In genomic region chr9:72862186-72862585, GRCm38 (mm10) we compare ENCODE assay signal across 24 mouse cellular contexts. TPM values are rescaled to one million over a fixed set of nuclear protein-coding genes. Genes with fewer than 3 reads are reported as not detected.
A peak's percentile ranks its signal among the peaks of the same experiment; 100 is the strongest.
DNase-seq lines count a peak whose midpoint lies in the region; ATAC-seq and TF ChIP-seq lines count a peak whose summit lies in the region.
"Had no signal": no experiment of that assay in that cellular context is flagged by ENCODE, and none has a peak within 500 bp of the region (broad histone marks: within the 10 kb centered on the region; RNA-seq: fewer than 3 reads in every experiment).

No protein-coding gene starts in this region.

- H3K27me3 ChIP-seq in hindbrain, postnatal 0 days (ENCODE audit: insufficient read depth, low read length), result no peaks in the 10 kb centered on the region
- H3K27me3 ChIP-seq: embryonic facial prominence, embryonic 13.5 days; embryonic facial prominence, embryonic 15.5 days had no signal

- H3K4me2 ChIP-seq in hindbrain, postnatal 0 days (ENCODE audit: low read depth, low read length), result no peak overlapping the region
- H3K4me2 ChIP-seq: embryonic facial prominence, embryonic 13.5 days; embryonic facial prominence, embryonic 15.5 days; forebrain, embryonic 12.5 days had no signal

- H3K9ac ChIP-seq in hindbrain, postnatal 0 days (replicated peaks; ENCODE audit: low read length), result no peak overlapping the region
- H3K9ac ChIP-seq: embryonic facial prominence, embryonic 13.5 days; embryonic facial prominence, embryonic 15.5 days; forebrain, embryonic 12.5 days had no signal

- peak; percentile 63 for DNase-seq in heart, adult 11 months
- no peak for DNase-seq in heart, postnatal 36 days
- peak; percentile 39 for DNase-seq in R1 (ENCODE audit: low read depth, low spot score)
- DNase-seq in ZHBTc4 (ENCODE audit: low read depth, low spot score), result peak; percentile 41
- DNase-seq in hindbrain, postnatal 0 days (ENCODE audit: low spot score), result no peak
- DNase-seq: adrenal gland, adult 2 months; adrenal gland, postnatal 10 days; adrenal gland, postnatal 25 days; cerebellum, adult 11 months; cerebellum, adult 18-20 months; cerebellum, adult 8-10 months; cerebellum, adult 9-11 months; cerebellum, postnatal 14 days; cerebellum, postnatal 36 days; embryo, embryonic 11 days had no signal

- H3K27ac ChIP-seq in hindbrain, postnatal 0 days, result no peak overlapping the region
- H3K27ac ChIP-seq: embryonic facial prominence, embryonic 13.5 days; embryonic facial prominence, embryonic 15.5 days; forebrain, embryonic 12.5 days had no signal

- no peak overlapping the region for H3K4me3 ChIP-seq in hindbrain, postnatal 0 days (ENCODE audit: low read length)
- H3K4me3 ChIP-seq: embryonic facial prominence, embryonic 13.5 days; embryonic facial prominence, embryonic 15.5 days; erythroblast, embryonic 14.5 days; forebrain, embryonic 10.5 days; forebrain, embryonic 12.5 days had no signal

- no peaks in the 10 kb centered on the region for H3K9me3 ChIP-seq in hindbrain, postnatal 0 days (ENCODE audit: low read length)
- H3K9me3 ChIP-seq: embryonic facial prominence, embryonic 13.5 days; embryonic facial prominence, embryonic 15.5 days; forebrain, embryonic 10.5 days; forebrain, embryonic 12.5 days had no signal

- H3K36me3 ChIP-seq in hindbrain, postnatal 0 days (ENCODE audit: insufficient read depth, low read length), result no peaks in the 10 kb centered on the region
- H3K36me3 ChIP-seq: embryonic facial prominence, embryonic 13.5 days had no signal

- WGBS in hindbrain, postnatal 0 days, result 85% methylated on average over 11 of the region's 11 CpGs

- intact Hi-C loops in heart, postnatal 36 days (cut with DNase I), result no loop called here

- no peaks in the 10 kb centered on the region for H3K4me1 ChIP-seq in hindbrain, postnatal 0 days (ENCODE audit: insufficient read depth, low read length)

- TF ChIP-seq CTCF in hindbrain, postnatal 0 days (IDR thresholded peaks at IDR 0.05; ENCODE audit: low read depth), result no peak

- no peak for ATAC-seq in hindbrain, postnatal 0 days
- ATAC-seq: forebrain, embryonic 14.5 days; forebrain, embryonic 16.5 days had no signal

RNA-seq across cellular contexts. Expression of gene Prtg, which starts 55.5 kb away (rescaled TPM):
- total RNA-seq in heart, postnatal 36 days (2021), result under 1 TPM; 0.30 to 0.33 TPM
- total RNA-seq in hindbrain, postnatal 0 days (2014; rRNA removed), result 1.4 and 4.4 TPM in 2 replicates
- polyA plus RNA-seq in hindbrain, postnatal 0 days (2015; fragmentation: Nextera tagmentation; extraction: Ambion mirVana), result 0.59 and 0.65 TPM in 2 replicates
- total RNA-seq: common myeloid progenitor, adult 5-6 weeks; MEL had no signal
- polyA plus RNA-seq: erythroblast, embryonic 14.5 days had no signal

Comparison
In these comparisons a context has a peak if more than half of its experiments do, and no peak if none do; other contexts are left out.
1. DNase-seq: peak in heart, adult 11 months (single experiment), R1 (single experiment) and ZHBTc4 (single experiment); none in heart, postnatal 36 days (0 of 2) and hindbrain, postnatal 0 days (single experiment).